Mouse (Mus musculus) naive thymus-derived CD4-positive, alpha-beta T cell, adult 2 months (primary cell): ENCODE measurements around the gene Phtf2.
"Not testable (repeated sequence)": the region's sequence is repeated elsewhere in the genome, so short reads cannot be mapped to it uniquely, and the experiment has no call there.

ENCODE experiments used
- DNase-seq: peaks from one replicate; pipeline ENCODE4 v3.0.0-alpha.2; 2011; ENCODE audit warnings: low read depth

Phtf2 gene

DNA sequence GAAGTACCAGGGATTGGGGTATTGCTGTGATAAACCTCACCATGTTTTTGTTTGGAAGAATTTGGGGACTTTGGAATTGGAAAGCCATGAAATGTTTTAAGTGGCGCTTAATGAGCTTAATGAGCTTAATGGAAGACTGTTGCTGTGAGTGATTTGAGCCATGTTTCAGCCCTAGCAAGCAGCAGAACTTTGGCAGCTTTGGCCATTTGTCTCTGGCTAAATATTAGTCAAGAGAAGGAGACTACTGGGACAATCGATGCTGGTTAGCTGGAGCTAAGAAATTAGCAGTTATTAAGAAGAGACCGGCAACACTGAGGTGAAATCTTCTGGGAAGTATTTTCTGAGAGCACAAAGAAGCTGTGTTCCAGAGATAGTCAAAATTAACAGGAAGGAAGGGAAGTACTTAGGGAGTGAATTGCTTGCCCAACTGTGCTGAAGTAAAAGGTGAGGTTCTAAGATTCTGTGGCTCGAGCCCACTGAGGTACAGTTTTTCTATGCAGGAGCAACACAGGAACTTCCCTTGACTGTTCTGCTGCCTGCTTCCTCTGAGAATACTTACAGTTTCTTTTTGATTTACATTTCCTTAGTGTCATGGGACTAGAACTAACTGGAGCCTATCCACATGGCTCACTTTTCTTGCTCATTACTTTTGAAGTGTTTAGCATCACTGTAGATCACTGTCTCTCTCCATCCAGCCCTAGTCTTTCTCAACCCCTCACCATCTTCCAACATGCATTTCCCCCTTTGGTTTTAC, 17.5 kb downstream of the Phtf2 start:
- DNase-seq: peak; percentile 37

GRCm38 (mm10) chr5:20861901-20862300, 20.0 kb downstream of the Phtf2 start:
- DNase-seq: no peak

- DNase-seq: no peak
Measured at GRCm38 (mm10) chr5:20860565-20860964, 21.4 kb downstream of the Phtf2 start.

DNA sequence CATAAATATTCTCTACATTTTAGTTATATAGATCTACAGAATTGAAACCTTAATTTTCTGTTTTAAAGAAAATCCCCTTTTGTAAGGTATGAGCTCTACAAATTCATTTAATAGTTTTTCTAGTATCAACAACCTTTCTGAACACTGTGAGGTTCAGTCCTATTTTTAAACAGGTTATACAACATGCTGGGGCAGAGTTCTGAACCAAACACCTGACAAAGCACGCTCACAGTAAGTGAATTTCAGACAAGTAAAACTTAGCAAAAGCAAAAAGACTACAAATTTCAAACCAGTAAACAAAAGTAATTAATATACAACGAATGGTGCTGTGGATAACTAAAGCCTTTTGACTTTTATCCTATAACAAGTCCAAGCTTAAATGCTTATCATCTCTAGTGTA, 23.5 kb downstream of the Phtf2 start:
- no peak for DNase-seq

DNA sequence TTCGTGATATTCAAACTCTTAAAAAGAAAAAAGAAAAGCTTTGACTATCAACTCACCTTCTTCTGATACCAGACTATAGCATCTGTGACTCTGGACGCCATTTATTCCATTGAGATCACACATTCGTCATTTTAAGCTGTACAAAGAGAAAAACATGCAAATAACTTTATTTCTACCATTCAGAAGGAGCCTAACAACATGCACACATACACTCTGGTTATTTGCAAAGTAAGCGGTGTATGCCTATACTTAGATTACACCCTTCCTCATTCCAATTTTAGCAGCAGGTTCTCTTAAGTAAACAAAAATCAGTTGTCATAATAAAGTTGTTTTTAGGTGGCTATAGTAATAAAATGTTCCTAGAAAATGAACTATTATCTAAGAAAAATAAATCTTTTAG, 26.9 kb downstream of the Phtf2 start:
- DNase-seq: no peak

- no peak for DNase-seq
Measured at GRCm38 (mm10) chr5:20847010-20847409, 34.9 kb downstream of the Phtf2 start.

DNA sequence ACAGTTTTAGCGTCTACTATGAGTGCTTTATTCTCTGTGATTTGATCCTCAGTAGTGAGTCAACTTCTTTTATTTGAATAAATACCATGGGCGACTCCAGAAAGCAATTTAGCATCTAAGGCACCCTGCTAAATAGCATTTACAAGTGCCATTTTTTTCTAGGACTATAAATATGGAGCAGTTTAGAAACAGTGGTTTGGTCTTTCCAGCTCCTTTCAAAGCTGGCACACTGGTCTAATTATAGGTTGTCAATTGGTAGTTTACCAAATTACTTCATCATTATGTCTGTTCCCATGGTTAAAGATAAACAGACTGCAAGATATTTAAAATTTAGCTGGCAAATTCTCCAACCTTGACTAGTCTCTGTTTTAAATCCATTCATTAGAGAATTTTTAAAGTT, 38.1 kb downstream of the Phtf2 start:
- no peak for DNase-seq

DNA sequence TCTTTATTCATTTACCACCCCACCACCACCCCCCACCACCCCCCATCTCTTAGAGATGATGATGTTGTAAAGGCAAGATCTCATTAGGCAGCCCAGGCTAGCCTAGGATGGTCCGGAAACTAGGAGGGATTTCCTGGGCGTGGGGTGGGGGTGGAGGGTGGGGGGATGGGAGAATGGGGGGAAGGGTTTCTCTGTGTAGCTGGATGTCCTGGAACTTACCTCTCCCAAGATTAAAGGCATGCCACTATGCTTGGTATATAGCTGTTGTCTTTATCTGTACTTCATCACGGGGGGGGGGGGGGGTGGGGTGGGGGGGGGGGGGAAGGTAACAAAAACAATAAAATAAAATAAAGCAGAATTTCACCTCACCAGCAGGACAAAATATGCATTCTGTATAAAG, 38.5 kb downstream of the Phtf2 start:
- no peak for DNase-seq

- DNase-seq: no peak
Measured at GRCm38 (mm10) chr5:20837082-20837481, 44.8 kb downstream of the Phtf2 start.

GRCm38 (mm10) chr5:20834399-20834798, 47.5 kb downstream of the Phtf2 start:
- no peak for DNase-seq

- no peak for DNase-seq
Measured at GRCm38 (mm10) chr5:20831433-20831832, 50.5 kb downstream of the Phtf2 start.

DNA sequence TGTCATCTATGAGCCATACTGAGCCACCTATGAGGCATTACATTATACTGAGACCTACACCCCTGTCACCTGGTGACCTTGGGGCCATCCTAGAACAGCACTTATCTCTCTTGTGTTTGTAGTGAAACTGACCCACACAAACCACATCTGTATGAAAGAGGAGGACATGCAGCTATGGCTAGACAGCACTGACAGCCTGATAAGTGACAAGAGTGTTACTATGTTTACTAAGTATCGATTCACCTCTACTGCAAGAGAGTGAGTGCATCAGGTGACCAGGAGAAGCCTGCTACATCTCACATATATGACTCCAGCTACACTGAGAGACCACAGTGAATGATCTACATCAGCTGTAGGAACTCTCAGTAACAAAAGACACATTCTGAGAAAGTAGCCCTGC, 51.2 kb downstream of the Phtf2 start:
- no peak for DNase-seq

GRCm38 (mm10) chr5:20821647-20822046, 60.3 kb downstream of the Phtf2 start:
- no peak for DNase-seq

DNA sequence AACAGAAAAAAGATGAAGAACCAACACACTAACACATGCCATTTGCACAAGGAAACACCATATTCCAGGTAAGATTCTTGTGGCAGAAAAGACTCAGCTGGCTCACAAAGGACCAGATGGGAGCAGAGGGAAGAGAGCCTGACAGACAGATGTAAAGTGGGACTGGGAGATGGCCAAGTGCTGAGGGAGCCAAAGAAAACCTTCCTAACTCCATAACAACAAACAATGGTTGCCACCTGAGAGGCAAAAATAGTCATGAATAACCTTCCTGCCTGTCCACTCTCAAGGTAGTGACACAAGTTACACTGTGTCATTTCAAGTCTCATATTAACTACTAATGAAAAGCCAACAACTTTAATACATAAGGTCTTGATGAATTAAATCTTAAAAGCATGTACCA, 60.8 kb downstream of the Phtf2 start:
- no peak for DNase-seq

DNA sequence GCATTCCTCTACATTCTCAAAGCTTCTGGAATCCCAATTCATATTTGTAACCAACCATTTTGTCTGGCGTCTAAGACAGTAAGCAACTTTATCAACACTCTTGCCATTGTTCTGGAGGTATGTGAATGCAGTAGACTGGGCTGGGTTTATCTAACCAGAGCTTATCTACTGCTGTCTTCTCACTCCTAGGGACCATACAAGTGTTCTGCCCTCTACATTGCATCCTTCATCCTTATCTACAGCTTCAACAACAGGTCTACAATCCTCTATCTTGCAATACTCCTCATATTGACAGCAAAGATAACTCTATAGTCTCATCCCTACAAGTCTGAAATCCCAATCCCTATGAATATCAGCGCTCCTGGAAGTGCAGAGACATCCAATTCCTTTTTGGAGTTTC, 66.8 kb downstream of the Phtf2 start:
- no peak for DNase-seq

DNA sequence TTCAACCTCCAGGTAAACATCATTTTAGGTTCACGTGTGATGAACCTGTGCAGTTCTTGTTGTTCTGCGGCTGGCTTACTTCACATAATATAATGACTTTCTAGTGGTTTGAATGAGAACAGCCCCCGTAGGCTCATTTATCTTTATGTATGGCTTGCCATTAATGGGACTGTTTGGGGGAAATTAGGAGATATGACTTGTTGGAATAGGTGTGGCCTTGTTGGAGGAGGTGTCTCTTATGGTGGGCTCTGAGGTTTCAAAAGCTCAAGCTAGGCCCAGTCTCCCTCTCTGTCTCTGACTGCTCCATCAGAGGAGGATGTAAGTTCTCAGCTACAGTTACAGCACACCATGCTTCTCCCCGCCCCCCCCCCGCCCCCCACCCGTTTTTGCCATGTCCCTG, 71.5 kb downstream of the Phtf2 start:
- no peak for DNase-seq

- no peak for DNase-seq
Measured at GRCm38 (mm10) chr5:20795932-20796331, 86.0 kb downstream of the Phtf2 start.

- peak; percentile 5 for DNase-seq
Measured at GRCm38 (mm10) chr5:20791793-20792554, 90.0 kb downstream of the Phtf2 start.

GRCm38 (mm10) chr5:20786471-20786870, 95.5 kb downstream of the Phtf2 start:
- not testable (repeated sequence) for DNase-seq

- DNase-seq: no peak
Measured at GRCm38 (mm10) chr5:20781116-20781515, 100.8 kb downstream of the Phtf2 start.

DNA sequence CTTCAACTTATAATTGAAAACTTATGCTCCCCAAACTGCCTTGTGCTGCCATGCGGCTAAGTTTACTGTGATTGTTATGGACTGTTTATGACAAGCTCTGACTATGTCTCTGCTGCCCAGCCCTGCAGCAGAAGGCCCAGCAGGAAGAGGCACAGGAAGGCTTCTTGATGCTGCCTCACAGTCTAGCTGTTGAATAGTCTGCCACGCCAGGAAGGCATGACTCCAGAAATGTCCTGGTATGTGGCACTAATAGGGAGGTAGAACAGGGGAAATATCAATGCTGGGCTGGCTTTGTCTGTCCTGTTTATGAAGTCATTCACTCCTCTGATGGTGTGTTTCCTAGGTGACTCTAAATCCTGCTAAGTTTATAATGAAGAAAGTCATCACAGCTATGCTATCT, 102.7 kb downstream of the Phtf2 start:
- no peak for DNase-seq

- no peak for DNase-seq
Measured at GRCm38 (mm10) chr5:20778274-20778984, 103.5 kb downstream of the Phtf2 start.

DNA sequence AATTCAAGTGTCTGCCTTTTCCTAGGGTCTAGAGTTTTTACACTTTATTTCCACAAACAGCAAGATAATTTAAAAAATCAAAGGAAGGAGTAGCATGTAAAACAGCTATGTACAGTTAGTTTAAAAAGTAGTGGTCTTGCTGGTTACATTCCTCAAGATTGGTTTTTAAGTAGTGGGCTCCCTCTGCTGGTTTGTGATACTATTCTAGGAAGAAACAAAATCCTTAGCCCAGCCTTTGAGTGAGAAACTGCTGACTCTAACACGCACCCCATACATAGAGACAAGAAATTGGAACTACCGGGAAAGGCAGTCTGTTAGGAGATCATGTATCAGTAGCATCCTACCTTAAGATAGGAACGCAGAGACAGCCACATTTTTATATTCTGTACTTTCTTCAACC, 108.6 kb downstream of the Phtf2 start:
- peak; percentile 28 for DNase-seq
